Mouse (Mus musculus) MEL (cell line): ENCODE data around the gene Rhob. TPM values are rescaled to one million over a fixed set of nuclear protein-coding genes. Genes with fewer than 3 reads are reported as not detected.

Experiments used
- DNase-seq: peaks from one replicate; pipeline ENCODE4 v3.0.0; 2011; ENCODE audit warnings: low read depth, low spot score
- H3K27ac ChIP-seq: 2 replicates; pipeline ENCODE4 v1.5.1; 2012; ENCODE audit warnings: low read depth, mild to moderate bottlenecking, control low read depth, low read length, moderate library complexity; ENCODE audit not compliant: control insufficient read depth
- H3K27me3 ChIP-seq, 2 experiments: fragments of 150-350 bp in 1 of 2; sonication (generic) in 1 of 2; 2 replicates each; pipeline ENCODE4 v1.6.1; 2012; ENCODE audit warnings: low read length in 2 of 2, mild to moderate bottlenecking in 2 of 2, improper control_type of control experiment in 1 of 2, moderate library complexity in 1 of 2; ENCODE audit not compliant: insufficient read depth in 2 of 2, control insufficient read depth in 1 of 2
- H3K36me3 ChIP-seq, 2 experiments: 2 replicates each; pipeline ENCODE4 v1.6.1; 2012 to 2014; ENCODE audit warnings: low read length in 2 of 2, improper control_type of control experiment in 1 of 2, inconsistent platforms in 1 of 2, mild to moderate bottlenecking in 1 of 2; ENCODE audit not compliant: insufficient read depth in 2 of 2, control insufficient read depth in 1 of 2
- H3K4me1 ChIP-seq, 2 experiments: fragments of 150-350 bp in 1 of 2; sonication (generic) in 1 of 2; 2 replicates each; pipeline ENCODE4 v1.6.1; 2012; ENCODE audit warnings: low read length in 2 of 2, improper control_type of control experiment in 1 of 2, mild to moderate bottlenecking in 1 of 2; ENCODE audit not compliant: insufficient read depth in 2 of 2, control insufficient read depth in 1 of 2
- H3K4me3 ChIP-seq, 2 experiments: fragments of 150-350 bp in 1 of 2; sonication (generic) in 1 of 2; 2 replicates each; pipeline ENCODE4 v1.5.1; 2012; ENCODE audit warnings: low read depth in 2 of 2, low read length in 2 of 2, mild to moderate bottlenecking in 2 of 2, moderate library complexity in 2 of 2, control low read depth in 1 of 2, improper control_type of control experiment in 1 of 2; ENCODE audit not compliant: control insufficient read depth in 1 of 2, insufficient read depth in 1 of 2
- H3K79me2 ChIP-seq: 2 replicates; pipeline ENCODE4 v1.6.1; 2012; ENCODE audit warnings: mild to moderate bottlenecking, low read length, moderate library complexity; ENCODE audit not compliant: control insufficient read depth, poor library complexity, insufficient read depth
- H3K9ac ChIP-seq: 2 replicates; pipeline ENCODE4 v1.6.1; 2012; ENCODE audit warnings: low read depth, mild to moderate bottlenecking, control low read depth, low read length, moderate library complexity; ENCODE audit not compliant: control insufficient read depth, poor library complexity, severe bottlenecking
- H3K9me3 ChIP-seq: fragments of 150-350 bp; sonication (generic); replicated peaks from 2 replicates; pipeline ENCODE4 v1.6.1; 2012; ENCODE audit warnings: mild to moderate bottlenecking, low read length, improper control_type of control experiment, moderate library complexity; ENCODE audit not compliant: insufficient read depth
- CHD1 ChIP-seq: IDR thresholded peaks from 2 replicates; pipeline ENCODE4 v1.6.1; 2012; ENCODE audit warnings: low read depth, mild to moderate bottlenecking, inconsistent platforms, low read length, improper control_type of control experiment
- CHD2 ChIP-seq: IDR thresholded peaks from 2 replicates; pipeline ENCODE4 v1.6.1; 2011; ENCODE audit warnings: low read length, improper control_type of control experiment
- CTCF ChIP-seq, 3 experiments: IDR thresholded peaks in 2 of 3; conservative IDR thresholded peaks in 1 of 3; 2 replicates each; pipeline ENCODE4 v1.5.1; 2011 to 2012; ENCODE audit warnings: low read length in 3 of 3, low read depth in 2 of 3, mild to moderate bottlenecking in 2 of 3, improper control_type of control experiment in 1 of 3, inconsistent platforms in 1 of 3, mixed read lengths in 1 of 3, moderate library complexity in 1 of 3; ENCODE audit not compliant: control insufficient read depth in 1 of 3, insufficient read depth in 1 of 3, poor library complexity in 1 of 3, severe bottlenecking in 1 of 3
- E2F4 ChIP-seq: IDR thresholded peaks from 2 replicates; pipeline ENCODE4 v1.6.1; 2011; ENCODE audit warnings: low read depth, low read length, improper control_type of control experiment, borderline replicate concordance
- ELF1 ChIP-seq: IDR thresholded peaks from 2 replicates; pipeline ENCODE4 v1.6.1; 2014; ENCODE audit warnings: low read depth, mild to moderate bottlenecking, inconsistent platforms, low read length, improper control_type of control experiment, moderate library complexity
- ETS1 ChIP-seq: IDR thresholded peaks from 2 replicates; pipeline ENCODE4 v1.6.1; 2012; ENCODE audit warnings: low read depth, mild to moderate bottlenecking, inconsistent platforms, low read length, improper control_type of control experiment, moderate library complexity
- GABPA ChIP-seq: IDR thresholded peaks from 2 replicates; pipeline ENCODE4 v1.6.1; 2012; ENCODE audit warnings: low read depth, mild to moderate bottlenecking, inconsistent platforms, low read length, improper control_type of control experiment, moderate library complexity
- GATA1 ChIP-seq: IDR thresholded peaks from 2 replicates; pipeline ENCODE4 v1.6.1; 2011; ENCODE audit warnings: low read depth, low read length, improper control_type of control experiment
- JUND ChIP-seq: IDR thresholded peaks from 2 replicates; pipeline ENCODE4 v1.6.1; 2011; ENCODE audit warnings: low read depth, mild to moderate bottlenecking, improper control_type of control experiment, low read length
- MEF2A ChIP-seq: IDR thresholded peaks from 2 replicates; pipeline ENCODE4 v1.6.1; 2014; ENCODE audit warnings: low read depth, mild to moderate bottlenecking, inconsistent platforms, low read length, improper control_type of control experiment; ENCODE audit not compliant: poor library complexity, insufficient replicate concordance, severe bottlenecking; ENCODE audit errors: extremely low read depth
- MYB ChIP-seq: IDR thresholded peaks from 2 replicates; pipeline ENCODE4 v1.6.1; 2011; ENCODE audit warnings: mild to moderate bottlenecking, low read depth, low read length, improper control_type of control experiment
- POLR2AphosphoS2 ChIP-seq: IDR thresholded peaks from 2 replicates; pipeline ENCODE4 v1.6.1; 2011; ENCODE audit warnings: low read length, improper control_type of control experiment
- POLR2AphosphoS5 ChIP-seq: IDR thresholded peaks from 2 replicates; pipeline ENCODE4 v1.6.1; 2012; ENCODE audit warnings: low read depth, borderline replicate concordance, mild to moderate bottlenecking, inconsistent platforms, low read length, moderate library complexity, mixed read lengths
- RAD21 ChIP-seq: IDR thresholded peaks from 2 replicates; pipeline ENCODE4 v1.6.1; 2011; ENCODE audit warnings: mild to moderate bottlenecking, low read depth, low read length, improper control_type of control experiment
- RCOR1 ChIP-seq: IDR thresholded peaks from 2 replicates; pipeline ENCODE4 v1.6.1; 2012; ENCODE audit warnings: low read depth, mild to moderate bottlenecking, inconsistent platforms, low read length, improper control_type of control experiment
- SIN3A ChIP-seq: IDR thresholded peaks from 2 replicates; pipeline ENCODE4 v1.6.1; 2012; ENCODE audit warnings: low read length, improper control_type of control experiment, inconsistent platforms
- SMC3 ChIP-seq: IDR thresholded peaks from 2 replicates; pipeline ENCODE4 v1.6.1; 2011; ENCODE audit warnings: low read depth, low read length, improper control_type of control experiment
- USF2 ChIP-seq, 2 experiments: IDR thresholded peaks; 2 replicates each; pipeline ENCODE4 v1.6.1; 2011 to 2012; ENCODE audit warnings: improper control_type of control experiment in 2 of 2, low read length in 2 of 2, borderline replicate concordance in 1 of 2, inconsistent platforms in 1 of 2, low read depth in 1 of 2, mild to moderate bottlenecking in 1 of 2; ENCODE audit not compliant: insufficient read depth in 1 of 2
- ZKSCAN1 ChIP-seq: IDR thresholded peaks from 2 replicates; pipeline ENCODE4 v1.6.1; 2012; ENCODE audit warnings: low read depth, mild to moderate bottlenecking, inconsistent platforms, low read length, improper control_type of control experiment, moderate library complexity
- polyA plus RNA-seq, 2 experiments: library from polyadenylated mRNA; stranded (reverse) in 1 of 2; unstranded in 1 of 2; fragments of >175 nt in 1 of 2; fragments of >200 nt in 1 of 2; gene quantifications; 2 replicates each; pipeline versions ENCODE4 v1.2.1 to v1.2.4; 2012; ENCODE audit warnings: low replicate concordance in 2 of 2, low read depth in 1 of 2; ENCODE audit not compliant: insufficient read length in 2 of 2, insufficient read depth in 1 of 2, missing spikeins in 1 of 2
- total RNA-seq: library from RNA; depleted of rRNA; stranded (reverse); fragments of 300-350 nt; gene quantifications from 2 replicates; pipeline ENCODE4 v1.2.3, GENCODE M21; 2012

Gene Rhob
- total and polyA plus RNA-seq, 3 experiments = 1.8 to 6.0 TPM; not detected in 1

- H3K36me3 ChIP-seq = no peaks in the 10 kb centered on the region; a peak in 1 of 4 replicates
- DNase-seq = peak; percentile 8
- H3K79me2 ChIP-seq = no peaks in the 10 kb centered on the region; the same call in 1 of the 2 replicates
- no peak overlapping the region for H3K9ac ChIP-seq
- H3K4me1 ChIP-seq = peaks cover 2 to 19% of the 10 kb centered on the region in 2 experiments
- no peaks in the 10 kb centered on the region for H3K9me3 ChIP-seq
- H3K27ac ChIP-seq = no peak overlapping the region
- H3K27me3 ChIP-seq = no peaks in the 10 kb centered on the region
- TF ChIP-seq CTCF (IDR thresholded peaks at IDR 0.05 in 2 of 3, conservative IDR thresholded peaks at IDR 0.05 in 1 of 3; ENCODE audit: control insufficient read depth in 1 of 3, insufficient read depth in 1 of 3, low read depth in 2 of 3, low read length in 3 of 3, poor library complexity in 1 of 3, severe bottlenecking in 1 of 3) (peak in 1 of 3 experiments; percentile 2; a peak in 1 of 6 replicates), POLR2AphosphoS5 (no peak)
- peak overlapping the region; percentile 78 to 91; a peak in 3 of 4 replicates for H3K4me3 ChIP-seq
These were observed 1.2 kb downstream of the Rhob start for GRCm38 (mm10) chr12:8498591-8499000.

GRCm38 (mm10) chr12:8498148-8498571 lies 1.6 kb downstream of the Rhob start:
- Histone ChIP-seq H3K36me3 (no peaks in the 10 kb centered on the region; a peak in 1 of 4 replicates), H3K27me3 (no peaks in the 10 kb centered on the region), H3K79me2 (no peaks in the 10 kb centered on the region; the same call in 1 of the 2 replicates), H3K27ac (no peak overlapping the region), H3K4me1 (peaks cover 2 to 19% of the 10 kb centered on the region in 2 experiments), H3K9ac (no peak overlapping the region), H3K4me3 (no peak overlapping the region), H3K9me3 (no peaks in the 10 kb centered on the region)
- no peak for TF ChIP-seq POLR2AphosphoS2
- no peak for TF ChIP-seq JUND
- TF ChIP-seq USF2 (IDR thresholded peaks at IDR 0.05; ENCODE audit: borderline replicate concordance in 1 of 2, insufficient read depth in 1 of 2, low read depth in 1 of 2, low read length in 2 of 2) = no peak
- TF ChIP-seq SMC3 = no peak
- no peak for TF ChIP-seq RCOR1
- TF ChIP-seq ETS1 = no peak
- no peak for TF ChIP-seq POLR2AphosphoS5
- no peak for TF ChIP-seq ZKSCAN1
- TF ChIP-seq CHD2 = no peak
- TF ChIP-seq MYB = no peak
- DNase-seq = no peak

DNA sequence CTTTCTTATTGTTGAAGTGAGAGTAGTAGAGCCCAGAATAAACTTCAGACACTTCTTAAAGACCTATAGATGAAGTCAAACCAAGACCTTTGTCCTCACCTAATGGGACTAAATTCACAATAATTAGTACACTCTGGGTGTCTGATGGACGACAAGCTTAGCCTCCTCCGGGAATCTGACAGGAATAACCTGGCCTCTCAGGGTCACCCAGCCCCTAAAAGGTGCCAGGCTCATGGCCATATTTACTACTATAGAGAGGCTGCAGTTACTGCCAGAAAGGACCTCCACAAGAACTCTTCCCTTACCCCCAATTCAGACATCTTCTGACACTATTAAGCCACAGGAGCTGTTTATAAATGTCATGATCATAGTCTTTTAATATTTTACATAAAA lies 2.5 kb downstream of the Rhob start:
- no peaks in the 10 kb centered on the region; the same call in 1 of the 2 replicates for H3K79me2 ChIP-seq
- no peak overlapping the region for H3K4me3 ChIP-seq
- TF ChIP-seq RAD21 (no peak), CHD1 (no peak), MEF2A (no peak), RCOR1 (no peak), E2F4 (no peak), USF2 (IDR thresholded peaks at IDR 0.05; ENCODE audit: borderline replicate concordance in 1 of 2, insufficient read depth in 1 of 2, low read depth in 1 of 2, low read length in 2 of 2) (no peak), GABPA (no peak), SMC3 (no peak), CHD2 (no peak), ELF1 (no peak), SIN3A (no peak), CTCF (IDR thresholded peaks at IDR 0.05 in 2 of 3, conservative IDR thresholded peaks at IDR 0.05 in 1 of 3; ENCODE audit: control insufficient read depth in 1 of 3, insufficient read depth in 1 of 3, low read depth in 2 of 3, low read length in 3 of 3, poor library complexity in 1 of 3, severe bottlenecking in 1 of 3) (no peak), GATA1 (no peak)
- TF ChIP-seq, all 39 proteins: peak for 0
- Histone ChIP-seq H3K4me1 (peaks cover 2 to 19% of the 10 kb centered on the region in 2 experiments), H3K27ac (no peak overlapping the region), H3K9me3 (no peaks in the 10 kb centered on the region), H3K36me3 (no peaks in the 10 kb centered on the region; a peak in 1 of 4 replicates), H3K27me3 (no peaks in the 10 kb centered on the region), H3K9ac (no peak overlapping the region)
- DNase-seq = no peak
